Mouse (Mus musculus) urinary bladder, postnatal 25 days (tissue): ENCODE results near the gene I830077J02Rik.

Experiments
- DNase-seq: peaks from one replicate; pipeline ENCODE4 v3.0.0; 2022; ENCODE audit warnings: low spot score

The I830077J02Rik gene

GRCm38 (mm10) chr3:105893941-105894391 lies 38.5 kb downstream of the I830077J02Rik start:
- DNase-seq: peak; percentile 15

GRCm38 (mm10) chr3:105892572-105893495 lies 39.6 kb downstream of the I830077J02Rik start:
- DNase-seq: no peak

GRCm38 (mm10) chr3:105891760-105892571 lies 40.5 kb downstream of the I830077J02Rik start:
- DNase-seq: no peak

- DNase-seq: no peak
Measured at GRCm38 (mm10) chr3:105891141-105891540, 41.3 kb downstream of the I830077J02Rik start.

- no peak for DNase-seq
Measured at GRCm38 (mm10) chr3:105890220-105890619, 42.2 kb downstream of the I830077J02Rik start.

- no peak for DNase-seq
Measured at GRCm38 (mm10) chr3:105888961-105889360, 43.5 kb downstream of the I830077J02Rik start.

- no peak for DNase-seq
Measured at GRCm38 (mm10) chr3:105883111-105883510, 49.4 kb downstream of the I830077J02Rik start.

- DNase-seq: no peak
Measured at GRCm38 (mm10) chr3:105882105-105882504, 50.4 kb downstream of the I830077J02Rik start.

GRCm38 (mm10) chr3:105880419-105880818 lies 52.0 kb downstream of the I830077J02Rik start:
- DNase-seq: no peak

- no peak for DNase-seq
Measured at GRCm38 (mm10) chr3:105878751-105879150, 53.7 kb downstream of the I830077J02Rik start.

GRCm38 (mm10) chr3:105877919-105878318 lies 54.5 kb downstream of the I830077J02Rik start:
- DNase-seq: no peak

- no peak for DNase-seq
Measured at GRCm38 (mm10) chr3:105877252-105877803, 55.1 kb downstream of the I830077J02Rik start.

GRCm38 (mm10) chr3:105876022-105876421 lies 56.4 kb downstream of the I830077J02Rik start:
- no peak for DNase-seq
